Mouse (Mus musculus) heart, postnatal 0 days (tissue): ENCODE data around the gene Serpine1.

ENCODE experiments used
- CTCF ChIP-seq: IDR thresholded peaks from 2 replicates; pipeline ENCODE4 v1.5.1; 2016; ENCODE audit warnings: antibody characterized with exemption, control low read depth, low read depth
- EP300 ChIP-seq: IDR thresholded peaks from 2 replicates; pipeline ENCODE4 v1.6.1; 2016; ENCODE audit warnings: antibody characterized with exemption, low read depth

- TF ChIP-seq CTCF (no peak), EP300 (no peak)
Observed at GRCm38 (mm10) chr5:137076191-137076930, 4.3 kb upstream of the Serpine1 start.
